Mouse (Mus musculus) hindbrain, postnatal 0 days (tissue): ENCODE data around the gene Rab37. TPM values are rescaled to one million over a fixed set of nuclear protein-coding genes. Genes with fewer than 3 reads are reported as not detected.

Experiments
- ATAC-seq: fragments of 200-750 bp; cut with Nextera tagmentation; 2 replicates; pipeline ENCODE4 v1.8.0; 2017; ENCODE audit warnings: mild to moderate bottlenecking, moderate TSS enrichment, moderate library complexity
- DNase-seq: peaks from one replicate; pipeline ENCODE4 v3.0.0-alpha.2; 2015; ENCODE audit warnings: low spot score
- H3K27ac ChIP-seq: fragments of 300-500 bp; sonication (generic); 2 replicates; pipeline ENCODE4 v1.5.1; 2014; ENCODE audit warnings: mild to moderate bottlenecking
- H3K27me3 ChIP-seq: fragments of 300-500 bp; sonication (generic); 2 replicates; pipeline ENCODE4 v1.6.1; 2014; ENCODE audit warnings: low read length, mixed read lengths; ENCODE audit not compliant: insufficient read depth
- H3K36me3 ChIP-seq: fragments of 300-500 bp; sonication (generic); 2 replicates; pipeline ENCODE4 v1.6.1; 2014; ENCODE audit warnings: low read length, mixed read lengths; ENCODE audit not compliant: insufficient read depth
- H3K4me1 ChIP-seq: fragments of 300-500 bp; sonication (generic); 2 replicates; pipeline ENCODE4 v1.6.1; 2014; ENCODE audit warnings: antibody characterized with exemption, low read length, mixed read lengths; ENCODE audit not compliant: insufficient read depth
- H3K4me2 ChIP-seq: fragments of 300-500 bp; sonication (generic); 2 replicates; pipeline ENCODE4 v1.6.1; 2014; ENCODE audit warnings: low read depth, mild to moderate bottlenecking, low read length, moderate library complexity, mixed read lengths
- H3K4me3 ChIP-seq: fragments of 300-500 bp; sonication (generic); 2 replicates; pipeline ENCODE4 v1.5.1; 2014; ENCODE audit warnings: low read length
- H3K9ac ChIP-seq: fragments of 300-500 bp; sonication (generic); replicated peaks from 2 replicates; pipeline ENCODE4 v1.6.1; 2014; ENCODE audit warnings: mild to moderate bottlenecking, low read length, moderate library complexity, mixed read lengths
- H3K9me3 ChIP-seq: fragments of 300-500 bp; sonication (generic); 2 replicates; pipeline ENCODE4 v1.6.1; 2016; ENCODE audit warnings: low read length, mixed read lengths
- CTCF ChIP-seq: IDR thresholded peaks from 2 replicates; pipeline ENCODE4 v1.5.1; 2016; ENCODE audit warnings: antibody characterized with exemption, control low read depth, low read depth
- WGBS: fragments of 180-500 bp; shearing (Covaris S2); extraction: QIAGEN DNeasy Blood & Tissue Kit; methylation state at CpG from one replicate; pipeline ENCODE4 v1.1.7; 2014; 5-methylcytosine and 5-hydroxymethylcytosine counted together
- polyA plus RNA-seq: library from polyadenylated mRNA; unstranded; fragments of >200 nt; fragmentation: Nextera tagmentation; extraction: Ambion mirVana; gene quantifications from 2 replicates; pipeline ENCODE4 v1.2.1, GENCODE M21; 2015
- total RNA-seq: library from RNA; depleted of rRNA; stranded (reverse); fragments of >200 nt; gene quantifications from 2 replicates; pipeline ENCODE4 v1.2.3, GENCODE M21; 2014

Gene Rab37
- total and polyA plus RNA-seq, 2 experiments from 2014 or later, result 1.2 to 1.3 TPM

DNA sequence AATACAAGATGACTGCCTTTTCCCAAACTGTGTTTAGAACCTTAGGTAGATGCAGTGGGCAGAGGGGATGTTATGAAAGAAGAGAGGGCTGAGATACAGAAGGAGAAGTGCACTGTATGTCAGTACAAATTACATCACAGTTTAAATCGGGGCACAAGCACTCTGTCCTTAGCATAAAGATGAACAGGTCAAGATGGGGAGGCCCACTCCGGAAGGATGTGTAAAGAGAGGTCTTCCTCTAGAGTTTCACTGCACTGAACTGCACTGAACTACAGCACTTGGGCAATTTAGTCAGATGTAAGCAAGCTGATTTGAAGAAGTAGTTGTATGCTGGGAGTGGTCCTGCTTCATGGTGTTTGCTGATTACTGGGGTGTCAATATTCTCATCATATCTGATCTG lies 31.4 kb upstream of the Rab37 start:
- H3K9me3 ChIP-seq, result no peaks in the 10 kb centered on the region
- no peak overlapping the region for H3K27ac ChIP-seq
- DNase-seq, result no peak
- ATAC-seq, result no peak
- no peaks in the 10 kb centered on the region for H3K27me3 ChIP-seq
- TF ChIP-seq CTCF, result no peak
- H3K4me2 ChIP-seq, result no peak overlapping the region
- H3K4me1 ChIP-seq, result no peaks in the 10 kb centered on the region
- H3K9ac ChIP-seq, result no peak overlapping the region
- WGBS, result 88% methylated on average over 2 of the region's 2 CpGs
- no peak overlapping the region for H3K4me3 ChIP-seq
- H3K36me3 ChIP-seq, result no peaks in the 10 kb centered on the region

DNA sequence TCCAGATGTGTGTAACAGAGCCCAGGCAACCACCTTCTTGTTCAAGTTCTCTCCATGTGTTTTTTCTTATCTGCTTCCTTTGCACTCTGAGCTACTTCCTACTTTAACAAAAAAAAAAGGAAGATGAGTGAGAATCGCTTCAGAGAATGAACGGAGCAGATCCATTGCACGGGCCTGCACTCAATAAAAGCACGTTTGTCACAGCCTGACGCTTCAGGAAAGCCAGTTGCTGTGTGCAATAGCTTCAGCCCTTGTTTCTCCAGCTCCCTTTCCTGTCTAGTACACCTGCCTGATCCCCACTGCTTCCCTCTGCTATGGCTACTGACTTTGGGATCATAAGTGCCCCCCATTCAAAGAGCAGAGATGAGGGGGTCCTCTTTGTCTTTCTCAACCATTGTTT lies 29.2 kb upstream of the Rab37 start, which contains the start of gene Cd300e:
Gene Cd300e, minus strand, starts transcription at position 101 of the 400 bp plus-strand sequence.
- Histone ChIP-seq H3K4me2 (no peak within 1 kb of the TSS), H3K4me3 (no peak within 1 kb of the TSS), H3K9ac (no peak within 1 kb of the TSS), H3K36me3 (no peaks in the 10 kb centered on the region), H3K27ac (no peak within 1 kb of the TSS), H3K27me3 (no peaks in the 10 kb centered on the region), H3K9me3 (no peaks in the 10 kb centered on the region), H3K4me1 (no peaks in the 10 kb centered on the region)
- WGBS, result 23% methylated on average over 5 of the region's 5 CpGs
- ATAC-seq, result no peak
- no peak for DNase-seq
- no peak for TF ChIP-seq CTCF

DNA sequence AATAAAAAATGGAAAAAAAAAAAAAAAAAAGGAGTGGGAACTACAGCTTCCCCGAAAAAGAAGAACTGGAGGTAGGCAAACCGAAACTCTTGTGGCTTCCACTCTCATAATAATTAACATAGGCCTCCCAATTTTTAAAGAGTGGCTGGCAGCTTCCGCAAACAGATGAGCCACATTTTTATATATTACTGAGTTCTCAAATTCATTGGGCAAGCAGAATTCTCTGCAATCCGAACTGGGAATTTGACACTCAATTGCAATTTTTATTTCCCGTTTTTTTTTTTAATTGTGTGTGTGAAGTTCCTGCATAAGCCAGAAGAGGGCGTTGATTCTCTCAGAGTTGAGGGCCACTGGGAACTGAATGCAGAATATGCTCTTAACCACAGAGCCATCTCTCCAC lies 24.5 kb upstream of the Rab37 start:
- no peak overlapping the region for H3K9ac ChIP-seq
- no peak overlapping the region for H3K4me3 ChIP-seq
- no peaks in the 10 kb centered on the region for H3K36me3 ChIP-seq
- peaks cover 3% of the 10 kb centered on the region; the same call in 1 of the 2 replicates for H3K27me3 ChIP-seq
- no peak overlapping the region for H3K4me2 ChIP-seq
- DNase-seq (no peak), ATAC-seq (no peak)
- 69% methylated on average over 6 of the region's 6 CpGs for WGBS
- no peak overlapping the region for H3K27ac ChIP-seq
- TF ChIP-seq CTCF, result peak; percentile 29
- H3K4me1 ChIP-seq, result peaks cover 2% of the 10 kb centered on the region; the same call in 1 of the 2 replicates
- H3K9me3 ChIP-seq, result no peaks in the 10 kb centered on the region

DNA sequence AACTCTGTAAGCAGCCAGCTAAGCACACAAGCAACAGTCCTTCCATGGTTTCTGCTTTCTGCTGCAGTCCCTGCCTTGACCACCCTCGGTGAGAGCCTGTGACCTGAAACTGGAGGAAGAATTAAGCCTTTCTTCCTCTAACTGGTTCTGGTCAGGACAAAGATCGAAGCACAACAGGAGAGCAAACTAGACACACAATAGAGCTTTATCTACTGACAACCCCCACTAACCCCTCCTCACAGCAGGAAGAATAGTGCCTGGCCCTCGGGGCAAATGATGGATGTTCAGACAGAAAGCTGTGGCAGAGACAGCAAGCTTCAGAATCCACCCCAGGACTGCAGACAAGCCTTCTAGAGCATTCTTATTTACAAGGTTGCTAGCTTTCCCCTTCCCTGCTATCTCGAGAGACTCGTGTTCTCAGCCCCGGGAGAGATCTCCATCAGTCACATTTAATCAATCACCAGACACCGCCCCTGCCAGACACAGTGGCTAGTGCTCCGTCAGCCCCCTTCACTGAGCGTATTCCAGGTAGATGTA lies 20.1 kb upstream of the Rab37 start:
- 5% methylated on average over 9 of the region's 9 CpGs for WGBS
- H3K36me3 ChIP-seq, result no peaks in the 10 kb centered on the region
- no peak for TF ChIP-seq CTCF
- peak overlapping the region; percentile 45 for H3K4me2 ChIP-seq
- H3K9ac ChIP-seq, result 0 out of 2 replicates have a peak overlapping the region, but pooled peaks have one; percentile 4
- no peak overlapping the region for H3K4me3 ChIP-seq
- peak overlapping the region; percentile 49; the same call in 1 of the 2 replicates for H3K27ac ChIP-seq
- DNase-seq (peak; percentile 49), ATAC-seq (peak; percentile 27; the same call in 1 of the 2 replicates)
- H3K27me3 ChIP-seq, result peaks cover 3% of the 10 kb centered on the region; the same call in 1 of the 2 replicates
- H3K9me3 ChIP-seq, result no peaks in the 10 kb centered on the region
- peaks cover 5% of the 10 kb centered on the region; the same call in 1 of the 2 replicates for H3K4me1 ChIP-seq

DNA sequence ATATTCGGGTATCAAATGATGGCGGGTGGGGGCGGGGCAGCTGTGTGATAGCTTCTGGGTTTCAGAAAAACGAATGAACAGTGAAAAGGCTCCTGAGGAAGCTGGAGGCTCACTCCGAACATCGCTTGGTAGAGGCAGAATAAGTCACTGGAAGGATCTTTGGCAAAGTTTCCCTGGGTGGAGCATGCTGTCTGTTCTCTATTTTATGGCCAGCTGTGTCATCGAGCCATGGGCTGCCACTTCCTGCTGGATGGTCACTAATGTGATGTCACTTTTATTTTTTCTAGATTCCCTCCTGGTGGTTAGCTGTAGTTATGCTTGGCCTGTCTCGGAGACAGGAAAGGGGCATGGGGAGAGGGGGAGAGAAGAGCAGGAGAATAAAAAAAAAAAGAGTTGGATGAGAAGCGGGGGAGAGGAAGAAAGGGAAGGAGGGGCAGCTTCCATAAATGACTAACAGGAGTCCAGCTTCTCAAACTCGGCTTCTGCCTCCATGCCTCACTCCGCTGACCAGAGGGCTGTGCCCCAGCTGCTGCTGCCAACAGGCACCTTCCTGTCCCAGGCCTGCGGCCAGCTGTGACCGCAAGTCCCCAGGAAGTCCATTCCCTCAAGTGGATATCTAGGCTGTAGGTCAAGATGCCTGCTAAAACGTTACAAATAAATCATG lies 19.5 kb upstream of the Rab37 start:
- H3K9ac ChIP-seq, result no peak overlapping the region
- H3K4me3 ChIP-seq, result no peak overlapping the region
- H3K4me1 ChIP-seq, result peaks cover 5% of the 10 kb centered on the region; the same call in 1 of the 2 replicates
- DNase-seq, result peak; percentile 82
- peak overlapping the region; percentile 49; the same call in 1 of the 2 replicates for H3K27ac ChIP-seq
- no peaks in the 10 kb centered on the region for H3K9me3 ChIP-seq
- H3K36me3 ChIP-seq, result no peaks in the 10 kb centered on the region
- WGBS, result 12% methylated on average over 14 of the region's 14 CpGs
- peak overlapping the region; percentile 45 for H3K4me2 ChIP-seq
- peaks cover 3% of the 10 kb centered on the region; the same call in 1 of the 2 replicates for H3K27me3 ChIP-seq
- peak; percentile 35 for TF ChIP-seq CTCF
- ATAC-seq, result peak; percentile 83

DNA sequence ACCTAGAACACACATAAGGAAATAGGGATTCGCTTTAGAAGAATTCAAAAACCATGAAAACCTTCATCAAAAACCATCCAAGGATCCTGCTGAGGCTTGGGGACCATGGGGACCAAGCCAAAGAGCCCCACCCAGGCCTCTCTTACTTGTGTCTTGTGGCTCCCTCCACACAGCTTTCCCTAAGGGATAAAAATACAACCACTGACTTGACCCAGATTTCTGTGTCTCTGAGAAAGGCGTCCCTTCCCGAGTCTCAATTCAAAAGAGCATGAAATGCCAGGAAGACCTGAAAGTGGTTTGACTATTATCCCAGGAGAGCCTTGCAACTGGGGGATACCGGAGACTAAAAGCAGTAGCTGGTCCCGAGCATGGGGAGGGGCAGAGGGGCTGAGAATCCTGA lies 18.2 kb upstream of the Rab37 start:
- H3K27ac ChIP-seq, result no peak overlapping the region
- no peaks in the 10 kb centered on the region for H3K9me3 ChIP-seq
- no peak overlapping the region for H3K9ac ChIP-seq
- no peak for DNase-seq
- no peak overlapping the region for H3K4me2 ChIP-seq
- no peak for TF ChIP-seq CTCF
- peaks cover 5% of the 10 kb centered on the region; the same call in 1 of the 2 replicates for H3K4me1 ChIP-seq
- WGBS, result 61% methylated on average over 5 of the region's 5 CpGs
- no peak for ATAC-seq
- H3K36me3 ChIP-seq, result no peaks in the 10 kb centered on the region
- H3K4me3 ChIP-seq, result no peak overlapping the region
- H3K27me3 ChIP-seq, result peaks cover 3% of the 10 kb centered on the region; the same call in 1 of the 2 replicates

DNA sequence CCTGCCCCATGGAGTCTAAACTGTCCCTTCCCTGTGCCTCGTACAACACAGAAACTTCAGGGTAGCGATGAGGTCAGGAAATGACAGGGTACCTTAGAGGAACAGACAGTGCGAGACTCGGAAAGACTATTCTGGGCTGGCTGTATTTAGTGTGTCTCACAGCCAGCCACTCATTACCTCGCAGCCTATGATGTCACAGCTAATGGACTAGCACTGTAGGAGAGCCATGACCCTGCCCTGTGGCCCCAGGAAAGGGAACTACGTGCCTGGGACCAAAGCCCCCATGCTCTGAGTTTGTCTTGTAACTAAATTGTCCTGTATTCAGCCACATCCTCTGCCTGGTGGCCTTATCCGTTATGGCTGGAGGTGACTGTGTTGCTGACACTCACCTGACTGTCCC lies 15.8 kb upstream of the Rab37 start:
- TF ChIP-seq CTCF, result no peak
- peaks cover 5% of the 10 kb centered on the region; the same call in 1 of the 2 replicates for H3K4me1 ChIP-seq
- no peaks in the 10 kb centered on the region for H3K9me3 ChIP-seq
- no peaks in the 10 kb centered on the region for H3K36me3 ChIP-seq
- no peak overlapping the region for H3K9ac ChIP-seq
- no peak overlapping the region for H3K4me3 ChIP-seq
- DNase-seq, result no peak
- no peak overlapping the region for H3K4me2 ChIP-seq
- no peak for ATAC-seq
- no peaks in the 10 kb centered on the region for H3K27me3 ChIP-seq
- 78% methylated on average over 7 of the region's 7 CpGs for WGBS
- H3K27ac ChIP-seq, result no peak overlapping the region
